Mouse (Mus musculus): Measurements from ENCODE around the gene Fhit. TPM values are rescaled to one million over a fixed set of nuclear protein-coding genes. Genes with fewer than 3 reads are reported as not detected.
A peak's percentile ranks its signal among the peaks of the same experiment; 100 is the strongest.

Fhit gene
- total RNA-seq, 2 experiments from 2014 or later: 6.1 to 7.7 TPM

- intact Hi-C loops (cut with DNase I): no loop called here
- DNase-seq (ENCODE audit: low spot score in 2 of 2): no peak
Measured at GRCm38 (mm10) chr14:10432502-10432901, 729.3 kb downstream of the Fhit start.

DNA sequence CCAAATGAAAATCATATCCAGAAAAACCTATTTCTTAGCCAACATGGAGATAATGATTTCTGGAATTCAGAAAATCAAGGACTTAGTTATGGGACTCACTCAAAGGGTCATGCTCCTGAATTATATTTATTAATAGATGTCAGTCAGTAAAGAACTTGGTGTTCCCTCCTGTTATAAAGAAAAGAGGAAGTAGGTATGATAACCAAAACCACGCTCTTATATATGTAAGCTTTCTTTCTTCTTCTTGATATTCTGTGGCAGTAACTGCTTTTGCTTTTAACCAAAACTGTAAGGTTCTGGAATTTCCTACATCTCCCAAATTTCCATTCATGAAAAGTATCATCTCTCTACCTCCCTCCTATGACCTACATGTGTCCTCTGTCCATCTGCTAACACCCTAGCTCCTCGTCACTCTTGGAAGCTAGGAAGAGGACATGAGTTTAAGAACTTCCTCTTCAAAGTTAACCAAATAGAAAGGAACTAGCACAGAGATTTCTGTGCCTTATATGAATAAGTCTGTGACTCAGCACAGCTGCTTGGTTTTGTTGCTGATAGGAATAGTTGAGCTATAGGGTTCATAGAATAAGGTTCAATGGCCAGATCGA lies 731.3 kb downstream of the Fhit start:
- intact Hi-C loops (cut with DNase I): no loop called here
- DNase-seq (ENCODE audit: low spot score in 2 of 2): no peak

DNA sequence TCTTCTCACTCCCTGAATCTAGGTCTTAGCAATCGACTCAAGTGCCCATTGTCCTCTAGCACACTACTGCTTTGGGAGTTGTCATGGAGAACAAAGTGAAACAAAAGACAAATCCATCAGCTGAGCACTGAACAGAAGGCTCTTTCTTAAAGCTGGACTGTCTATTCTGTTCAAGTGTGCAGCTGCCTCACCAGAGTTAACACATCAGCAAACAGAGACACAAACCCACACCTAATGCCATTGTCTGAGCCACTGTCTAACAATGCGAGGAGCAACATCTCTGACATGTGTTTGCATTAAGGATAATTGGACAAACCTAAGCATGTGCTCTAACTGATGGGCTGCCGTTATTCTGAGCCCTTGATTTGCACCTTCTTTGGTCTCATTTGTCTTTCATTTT lies 738.3 kb downstream of the Fhit start:
- intact Hi-C loops (cut with DNase I): no loop called here
- DNase-seq (ENCODE audit: low spot score in 2 of 2): no peak

DNA sequence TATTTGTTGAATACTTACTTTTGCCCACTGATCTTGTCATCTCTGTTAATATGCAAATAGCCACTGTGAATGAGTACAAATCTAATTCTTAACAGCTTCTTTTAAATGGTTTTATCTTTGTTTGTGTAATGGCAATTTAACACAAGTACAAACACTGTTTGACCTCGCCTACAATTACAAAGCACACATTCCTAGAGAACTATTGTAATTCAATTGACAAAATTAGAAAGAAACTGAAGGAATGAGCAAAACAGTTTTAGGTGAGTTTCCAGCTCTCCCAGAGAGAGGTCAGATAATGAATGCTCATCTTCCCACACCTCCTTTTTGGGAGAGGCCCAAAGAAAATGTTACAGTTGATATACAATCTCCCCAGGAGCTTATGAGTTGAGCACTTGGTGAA lies 739.6 kb downstream of the Fhit start:
- intact Hi-C loops (cut with DNase I): no loop called here
- DNase-seq (ENCODE audit: low spot score in 2 of 2): no peak

- DNase-seq (ENCODE audit: low spot score in 2 of 2): no peak
- intact Hi-C loops (cut with DNase I): no loop called here
Measured at GRCm38 (mm10) chr14:10415068-10415467, 746.8 kb downstream of the Fhit start.

- intact Hi-C loops (cut with DNase I): no loop called here
- DNase-seq (ENCODE audit: low spot score in 2 of 2): no peak
Measured at GRCm38 (mm10) chr14:10409306-10409962, 752.4 kb downstream of the Fhit start.

DNA sequence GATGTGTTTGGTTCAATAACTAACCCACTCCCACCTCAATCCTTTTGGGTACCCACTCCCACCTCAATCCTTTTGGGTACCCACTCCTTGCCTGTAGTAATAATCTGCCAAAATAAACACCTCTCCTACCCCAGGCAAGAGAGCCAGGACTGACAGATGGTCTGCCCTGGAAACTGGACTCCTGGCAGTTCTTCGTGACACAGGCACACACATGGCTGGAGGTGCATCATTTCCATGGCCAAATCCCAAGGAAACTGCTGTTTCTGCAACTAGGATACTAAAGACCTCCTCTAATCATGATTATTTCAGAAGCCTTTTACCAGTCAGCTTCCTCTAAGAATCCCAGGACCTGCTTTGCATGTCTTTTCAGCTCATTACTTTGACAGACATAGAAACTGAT lies 756.5 kb downstream of the Fhit start:
- DNase-seq (ENCODE audit: low spot score in 2 of 2): no peak
- intact Hi-C loops (cut with DNase I): no loop called here

GRCm38 (mm10) chr14:10367783-10368680 lies 793.8 kb downstream of the Fhit start:
- intact Hi-C loops (cut with DNase I): no loop called here
- no peak for DNase-seq (ENCODE audit: low spot score in 2 of 2)

DNA sequence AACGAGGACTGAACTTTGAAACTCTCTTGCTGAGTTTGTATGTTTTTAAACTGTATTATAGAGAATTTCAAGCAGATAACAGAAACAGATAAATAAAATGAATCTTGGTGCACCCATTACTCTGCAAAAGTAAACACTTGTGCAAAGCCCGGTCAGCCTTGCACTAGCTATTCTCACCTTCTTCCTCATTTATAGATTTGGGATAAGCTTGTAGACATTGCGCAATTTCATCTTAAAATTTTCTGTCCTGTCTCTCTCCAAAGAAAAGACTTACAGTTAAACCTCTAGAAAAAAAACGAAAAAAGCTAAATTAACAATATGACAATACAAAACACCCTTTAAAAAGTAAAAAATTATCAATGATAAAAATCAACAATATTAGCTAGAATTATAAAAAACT lies 795.0 kb downstream of the Fhit start:
- no peak for DNase-seq (ENCODE audit: low spot score in 2 of 2)
- intact Hi-C loops (cut with DNase I): no loop called here

DNA sequence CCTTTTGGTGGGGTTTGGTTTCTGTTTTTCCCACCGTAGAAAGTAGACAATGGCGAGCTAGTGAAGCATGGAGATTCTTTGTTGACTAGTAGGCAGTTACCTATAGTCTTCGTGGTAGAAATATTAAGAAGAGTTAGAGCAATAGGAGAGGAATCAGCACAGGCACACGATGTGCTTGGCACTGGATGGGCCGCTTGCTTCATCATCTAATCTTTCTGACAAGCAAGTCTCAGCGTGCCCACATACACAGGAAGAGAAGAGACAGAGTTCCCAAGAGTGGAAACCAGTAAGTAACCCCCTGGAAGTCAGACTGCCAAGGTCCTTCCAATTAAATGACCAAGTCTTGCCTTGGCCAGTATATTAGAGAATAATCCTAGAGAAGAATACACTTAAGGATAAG lies 797.6 kb downstream of the Fhit start:
- intact Hi-C loops (cut with DNase I): no loop called here

GRCm38 (mm10) chr14:10363306-10363705 lies 798.5 kb downstream of the Fhit start:
- intact Hi-C loops (cut with DNase I): no loop called here
- DNase-seq (ENCODE audit: low spot score in 2 of 2): no peak

More for the DNA sequence above, 797.6 kb downstream of the Fhit start:
- DNase-seq (ENCODE audit: low spot score in 2 of 2): no peak

- intact Hi-C loops (cut with DNase I): no loop called here
- DNase-seq (ENCODE audit: low spot score in 2 of 2): peak in 1 of 2 experiments; percentile 3
Measured at GRCm38 (mm10) chr14:10345905-10346304, 815.9 kb downstream of the Fhit start.

DNA sequence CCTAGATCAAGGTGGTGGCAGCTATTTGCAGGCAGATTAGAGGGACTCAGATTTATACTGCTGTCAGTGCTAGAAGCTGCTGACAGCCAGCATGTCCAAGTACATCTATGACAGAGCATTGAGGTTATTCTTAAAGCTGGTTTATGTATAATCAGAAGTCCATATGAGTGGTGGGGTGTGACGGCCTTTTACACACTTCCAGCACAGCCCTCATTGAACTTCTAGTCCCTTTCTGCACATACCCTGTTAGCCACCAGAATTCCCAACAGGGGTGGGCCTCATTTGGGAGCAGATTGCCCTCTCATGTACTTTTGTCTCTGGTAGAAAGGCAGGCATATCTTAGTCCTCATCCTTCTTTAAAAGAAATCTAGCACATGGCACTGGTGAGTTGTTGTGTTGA lies 817.8 kb downstream of the Fhit start:
- intact Hi-C loops (cut with DNase I): no loop called here

GRCm38 (mm10) chr14:10316764-10317163 lies 845.1 kb downstream of the Fhit start:
- DNase-seq (ENCODE audit: low spot score in 2 of 2): no peak
- intact Hi-C loops (cut with DNase I): no loop called here

More for the DNA sequence above, 817.8 kb downstream of the Fhit start:
- no peak for DNase-seq (ENCODE audit: low spot score in 2 of 2)

- DNase-seq (ENCODE audit: low spot score in 2 of 2): no peak
- intact Hi-C loops (cut with DNase I): no loop called here
Measured at GRCm38 (mm10) chr14:10312190-10312589, 849.6 kb downstream of the Fhit start.

- DNase-seq (ENCODE audit: low spot score in 2 of 2): no peak
- intact Hi-C loops (cut with DNase I): no loop called here
Measured at GRCm38 (mm10) chr14:10305286-10305685, 856.5 kb downstream of the Fhit start.

- intact Hi-C loops (cut with DNase I): no loop called here
- DNase-seq (ENCODE audit: low spot score in 2 of 2): no peak
Measured at GRCm38 (mm10) chr14:10301497-10301896, 860.3 kb downstream of the Fhit start.

- intact Hi-C loops (cut with DNase I): no loop called here
- DNase-seq (ENCODE audit: low spot score in 2 of 2): no peak
Measured at GRCm38 (mm10) chr14:10300914-10301313, 860.9 kb downstream of the Fhit start.

DNA sequence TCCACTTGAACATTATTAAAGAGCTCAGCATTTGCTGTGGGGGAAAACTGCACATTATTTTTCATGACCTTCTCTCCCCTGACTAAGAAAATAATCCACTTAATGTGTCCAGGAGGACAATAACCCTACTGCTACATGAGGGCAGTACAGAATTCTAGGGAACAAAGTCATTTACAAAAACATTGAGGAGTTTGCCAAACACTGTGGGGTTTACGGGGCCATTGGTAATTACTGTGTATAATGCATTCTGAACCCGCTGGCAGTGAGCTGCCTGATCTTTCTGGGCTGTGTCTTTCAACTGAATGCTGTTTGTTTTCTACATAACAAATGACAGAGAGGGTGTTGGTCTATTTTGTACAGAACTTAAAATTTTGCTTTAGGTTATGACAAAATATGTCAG lies 862.8 kb downstream of the Fhit start:
- no peak for DNase-seq (ENCODE audit: low spot score in 2 of 2)
- intact Hi-C loops (cut with DNase I): no loop called here

GRCm38 (mm10) chr14:10289043-10289442 lies 872.8 kb downstream of the Fhit start:
- intact Hi-C loops (cut with DNase I): no loop called here
- DNase-seq (ENCODE audit: low spot score in 2 of 2): no peak

Data from left cerebral cortex, postnatal 14 days (tissue).